Mouse (Mus musculus): ENCODE results near the gene Ggt5.
"Not testable (repeated sequence)": the region's sequence is repeated elsewhere in the genome, so short reads cannot be mapped to it uniquely, and the experiment has no call there.

The Ggt5 gene

DNA sequence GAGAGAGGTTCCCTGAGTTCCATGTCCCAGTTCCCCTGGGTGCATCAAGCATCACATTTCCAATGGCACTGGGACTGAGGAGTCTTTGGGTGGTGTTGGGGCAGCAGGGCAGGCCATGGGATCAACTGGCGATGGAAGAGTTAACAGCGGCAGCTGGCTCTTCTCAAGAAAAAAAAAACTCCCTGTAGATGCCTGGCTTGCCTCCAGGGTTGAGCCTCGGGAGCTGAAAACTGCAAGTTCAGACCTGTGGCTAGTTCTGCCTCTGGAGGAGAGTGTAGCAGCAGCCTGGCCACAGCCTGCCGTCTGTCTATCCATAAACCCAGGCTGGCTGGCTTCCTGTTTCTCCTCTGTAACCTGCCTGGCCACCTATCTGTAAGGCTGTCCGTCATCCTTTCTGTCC lies at the start of gene Ggt5:
Ggt5 (plus strand) TSS at position 212 of the 400 bp plus-strand sequence.
- CTCF ChIA-PET = interaction anchor here (1.0 kb wide), 1 partner anchor 47 kb away, joined by 3 read pairs; no protein-coding TSS in a partner anchor

DNA sequence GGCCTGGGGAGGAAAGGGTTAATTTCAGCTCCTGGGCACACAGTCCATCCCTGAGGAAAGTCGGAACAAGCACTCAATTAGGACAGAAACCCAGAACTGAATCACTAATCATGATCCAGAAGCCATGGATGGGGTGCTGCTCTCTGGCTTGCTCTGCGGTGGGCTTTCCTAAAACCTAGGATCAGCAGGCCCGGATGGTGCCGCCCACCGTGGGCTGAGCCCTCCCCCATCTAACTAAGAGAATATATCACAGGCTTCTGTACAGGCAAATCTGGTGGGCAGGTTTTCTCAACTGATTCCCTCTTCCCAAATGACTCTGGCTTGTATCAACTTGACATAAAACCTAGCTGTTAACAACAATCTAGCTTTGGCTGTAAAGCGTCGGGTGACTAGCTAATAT lies 41.2 kb upstream of the Ggt5 start:
- CTCF ChIA-PET = no interaction called here

DNA sequence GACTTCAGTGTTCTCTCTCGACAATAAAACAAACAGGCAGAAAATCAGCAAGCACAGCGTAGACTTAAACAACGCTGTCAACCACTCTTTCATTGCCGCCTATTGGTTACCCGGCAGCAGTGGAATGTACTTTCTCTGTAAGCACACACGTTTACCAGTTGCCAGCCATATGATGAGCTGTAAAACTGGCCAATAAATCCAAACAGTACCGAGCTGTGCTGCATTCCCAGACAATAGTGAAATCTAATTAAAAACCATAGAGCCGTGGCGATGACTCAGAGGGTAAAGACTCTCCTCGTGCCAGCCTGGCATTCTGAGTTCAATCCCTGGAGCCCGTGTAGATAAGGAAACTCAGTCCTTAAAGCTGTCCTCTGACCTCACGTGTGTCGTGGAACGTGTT lies 40.7 kb upstream of the Ggt5 start:
- CTCF ChIA-PET = no interaction called here

DNA sequence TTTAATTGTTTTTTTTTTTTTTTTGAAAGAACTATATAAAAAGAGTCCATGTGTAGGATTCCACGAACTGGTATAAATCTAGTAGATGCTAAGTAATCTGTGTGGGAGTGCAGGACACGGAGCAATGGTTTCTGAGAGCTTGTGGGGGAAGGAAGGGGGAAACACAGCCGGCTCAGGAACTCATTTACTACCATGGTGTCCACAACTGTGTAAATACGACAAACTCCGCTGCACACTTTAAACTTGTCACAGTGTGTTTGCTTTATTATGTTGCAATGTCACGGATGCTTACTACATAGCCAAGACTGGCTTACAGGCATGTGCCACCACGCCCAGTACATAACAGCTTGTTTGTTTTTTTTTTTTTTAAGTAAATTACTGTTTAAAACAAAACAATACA lies 39.3 kb upstream of the Ggt5 start:
- CTCF ChIA-PET = no interaction called here

DNA sequence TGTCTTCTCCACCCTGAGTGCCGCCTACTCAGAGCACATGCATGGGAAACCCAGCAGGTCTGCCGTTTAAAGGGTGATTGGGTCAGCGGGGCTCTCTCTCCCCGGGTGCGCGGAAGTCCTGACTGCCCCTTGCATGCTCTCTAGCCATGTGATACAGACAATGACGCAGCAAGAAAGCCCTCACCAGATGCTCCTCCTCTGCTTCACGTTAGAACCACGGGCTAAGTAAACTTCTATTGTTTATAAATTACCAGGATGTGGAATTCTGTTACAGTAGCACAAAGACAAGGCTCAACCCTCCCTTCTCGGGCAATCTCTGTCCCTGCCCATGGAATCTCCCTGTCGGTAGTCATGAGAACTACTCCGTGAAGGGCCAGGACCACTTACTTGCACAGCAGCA lies 38.0 kb upstream of the Ggt5 start:
- CTCF ChIA-PET = no interaction called here

DNA sequence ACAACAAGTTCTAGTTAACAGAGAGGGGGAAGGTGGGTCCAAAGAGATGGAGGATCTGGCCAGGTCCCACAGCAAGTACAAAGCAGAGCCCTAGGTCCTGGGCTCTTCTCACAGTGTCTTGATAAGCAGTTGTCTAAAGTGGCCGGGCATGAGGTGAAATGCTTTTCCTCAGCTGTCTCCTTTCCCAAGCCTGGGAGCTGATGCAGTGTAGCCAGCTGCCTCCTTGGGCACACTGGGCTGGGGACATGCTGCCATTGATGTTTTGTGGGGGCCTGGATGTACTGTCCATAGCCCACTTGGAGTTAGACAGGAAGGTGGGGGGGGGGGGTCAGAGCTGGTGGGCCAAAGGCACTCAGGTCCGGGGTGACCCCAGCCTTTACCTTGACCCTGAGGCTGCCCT lies 37.0 kb upstream of the Ggt5 start:
- CTCF ChIA-PET = no interaction called here

DNA sequence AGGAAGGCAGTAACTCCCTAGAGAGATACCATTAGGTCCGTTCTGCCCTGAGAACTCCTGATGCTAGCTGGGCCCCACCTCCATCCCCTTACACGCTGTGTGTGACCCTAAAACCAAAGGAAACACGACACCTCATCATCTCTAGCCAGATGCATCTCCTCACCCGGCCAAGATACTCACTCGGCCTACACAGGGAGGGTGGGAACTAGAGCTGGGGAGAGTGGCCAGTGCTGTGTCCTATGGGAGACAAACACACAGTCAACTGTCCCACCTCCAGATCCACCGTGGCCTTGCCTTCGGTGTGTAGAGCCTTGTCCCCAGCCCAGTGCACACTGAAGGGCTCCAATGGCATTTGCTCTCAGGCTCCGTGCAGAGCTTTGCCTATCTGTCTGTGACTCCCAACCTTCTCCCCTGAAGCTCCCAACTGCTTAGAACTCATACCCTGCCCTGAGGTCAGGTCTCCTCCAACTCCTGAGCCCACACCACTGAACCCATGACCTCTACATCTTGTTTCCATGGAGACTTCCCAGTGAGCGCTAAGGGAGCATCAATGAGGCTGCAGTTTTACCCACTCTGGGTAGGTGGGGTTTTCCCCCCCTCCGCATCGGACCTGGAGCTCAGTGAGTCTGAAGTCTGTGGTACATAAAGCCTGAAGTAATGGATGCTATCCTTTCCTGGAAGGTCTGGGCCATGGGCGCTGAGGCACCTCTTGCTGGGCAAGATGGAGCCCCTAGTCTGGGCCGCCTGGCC lies 36.3 kb upstream of the Ggt5 start:
- CTCF ChIA-PET = no interaction called here

DNA sequence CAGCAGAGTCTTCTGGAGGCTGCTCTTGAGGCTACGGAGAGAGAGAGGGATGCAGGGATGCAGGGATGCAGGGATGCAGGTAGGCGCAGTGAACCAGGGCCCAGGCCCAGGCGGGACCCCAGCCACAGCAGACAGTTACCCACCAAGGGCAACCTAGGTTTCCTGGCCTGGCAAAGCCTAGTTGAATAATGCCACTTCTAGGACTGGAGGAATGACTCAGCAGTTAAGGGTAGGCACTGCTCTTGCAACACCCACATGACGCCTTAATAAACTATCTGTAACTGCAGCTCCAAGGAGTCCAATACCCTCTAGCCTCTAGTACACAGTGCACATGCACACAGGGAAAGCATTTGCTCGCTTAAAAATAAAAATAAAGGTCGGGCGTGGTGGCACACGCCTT lies 35.0 kb upstream of the Ggt5 start:
- CTCF ChIA-PET = no interaction called here

DNA sequence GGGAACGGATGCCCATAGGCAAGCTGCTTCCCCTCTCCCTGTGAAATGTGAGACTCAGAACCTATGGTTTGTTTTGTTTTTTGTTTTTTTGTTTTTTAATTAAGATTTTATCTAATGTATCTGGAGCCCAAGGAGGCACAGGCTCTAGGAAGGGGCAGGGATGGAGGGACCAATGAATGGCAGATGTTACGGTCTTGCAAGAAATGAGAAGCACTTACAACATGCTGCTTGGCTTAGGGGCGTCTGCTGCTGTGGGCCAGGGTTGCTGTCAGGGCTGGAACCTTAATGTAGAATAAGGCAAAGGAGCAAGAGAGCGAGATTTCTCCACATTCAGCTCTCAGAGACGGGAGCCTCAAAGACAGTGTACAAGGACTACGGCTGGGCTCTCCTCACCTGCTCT lies 33.6 kb upstream of the Ggt5 start:
- CTCF ChIA-PET = interaction anchor here (0.6 kb wide), 1 partner anchor 473 kb away, joined by 3 read pairs; no protein-coding TSS in a partner anchor

DNA sequence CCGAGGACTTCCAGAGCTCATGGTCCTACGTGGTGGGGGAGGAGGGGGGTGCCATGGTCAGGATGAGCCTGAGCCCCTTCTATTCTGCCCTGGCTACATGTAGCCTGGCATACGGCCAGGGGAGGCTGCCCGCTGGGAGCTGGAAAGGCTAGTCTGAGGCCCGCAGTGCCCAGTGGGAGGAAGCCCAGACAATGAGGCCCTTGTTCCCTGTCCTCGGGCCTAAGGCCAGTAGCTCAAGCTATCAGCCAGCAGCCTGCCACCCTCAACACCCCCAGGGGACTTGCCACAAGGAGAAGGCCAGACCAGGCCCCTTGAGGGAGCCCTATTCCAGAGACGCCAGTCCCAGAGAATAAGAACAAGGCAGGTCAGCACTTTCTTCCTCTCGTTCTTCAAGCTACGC lies 33.1 kb upstream of the Ggt5 start:
- CTCF ChIA-PET = interaction anchor here (0.6 kb wide), 1 partner anchor 473 kb away, joined by 3 read pairs; no protein-coding TSS in a partner anchor

DNA sequence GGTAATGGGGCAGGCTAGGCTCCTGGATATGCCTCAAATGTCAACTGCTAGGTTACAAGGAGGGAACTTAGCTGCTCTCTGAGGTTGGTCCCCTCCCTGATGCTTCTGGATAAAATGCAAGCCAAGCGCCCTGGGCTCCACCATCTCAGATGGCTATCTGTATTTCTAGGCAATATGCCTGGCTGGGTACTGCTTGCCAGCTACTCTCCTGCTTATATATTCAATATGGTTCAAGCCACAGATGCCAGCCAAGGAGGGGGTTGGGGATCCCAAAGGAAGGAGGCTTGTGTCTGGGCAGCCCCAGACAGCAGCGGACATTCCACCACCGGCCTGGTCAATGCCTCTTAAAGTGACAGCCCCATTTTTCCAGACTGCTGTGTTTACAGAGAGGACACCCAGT lies 30.6 kb upstream of the Ggt5 start:
- CTCF ChIA-PET = no interaction called here

DNA sequence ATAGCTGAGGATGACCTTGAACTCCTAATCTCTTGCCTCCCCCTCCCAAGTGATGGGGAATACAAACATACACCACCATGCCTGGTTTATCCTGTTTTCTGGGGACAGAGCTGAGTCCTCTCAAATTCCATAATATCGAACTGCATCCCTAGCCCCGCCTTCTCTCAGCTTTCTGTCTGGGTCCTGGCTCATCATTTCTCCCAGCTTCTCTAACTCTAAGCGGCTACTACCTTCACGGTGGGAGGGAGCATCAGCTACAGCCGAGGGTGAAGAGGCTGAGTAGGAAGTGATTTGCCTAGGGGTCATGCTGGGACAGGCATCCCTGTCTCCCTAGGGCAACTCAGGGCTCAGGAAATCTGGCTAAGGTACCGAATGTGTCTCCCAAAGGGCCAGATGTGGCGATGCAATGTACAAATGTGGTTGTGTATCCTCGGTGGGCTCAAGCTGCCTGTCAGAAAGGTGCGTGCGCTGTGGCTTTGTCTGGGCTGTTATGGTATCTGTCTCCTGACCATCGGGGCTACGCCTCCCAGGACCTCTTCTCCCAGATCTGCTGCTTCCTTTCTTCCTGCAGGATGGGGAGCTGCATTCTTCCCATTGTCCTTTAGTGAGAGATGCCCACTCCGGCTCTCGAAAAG lies 30.0 kb upstream of the Ggt5 start:
- CTCF ChIA-PET = no interaction called here

DNA sequence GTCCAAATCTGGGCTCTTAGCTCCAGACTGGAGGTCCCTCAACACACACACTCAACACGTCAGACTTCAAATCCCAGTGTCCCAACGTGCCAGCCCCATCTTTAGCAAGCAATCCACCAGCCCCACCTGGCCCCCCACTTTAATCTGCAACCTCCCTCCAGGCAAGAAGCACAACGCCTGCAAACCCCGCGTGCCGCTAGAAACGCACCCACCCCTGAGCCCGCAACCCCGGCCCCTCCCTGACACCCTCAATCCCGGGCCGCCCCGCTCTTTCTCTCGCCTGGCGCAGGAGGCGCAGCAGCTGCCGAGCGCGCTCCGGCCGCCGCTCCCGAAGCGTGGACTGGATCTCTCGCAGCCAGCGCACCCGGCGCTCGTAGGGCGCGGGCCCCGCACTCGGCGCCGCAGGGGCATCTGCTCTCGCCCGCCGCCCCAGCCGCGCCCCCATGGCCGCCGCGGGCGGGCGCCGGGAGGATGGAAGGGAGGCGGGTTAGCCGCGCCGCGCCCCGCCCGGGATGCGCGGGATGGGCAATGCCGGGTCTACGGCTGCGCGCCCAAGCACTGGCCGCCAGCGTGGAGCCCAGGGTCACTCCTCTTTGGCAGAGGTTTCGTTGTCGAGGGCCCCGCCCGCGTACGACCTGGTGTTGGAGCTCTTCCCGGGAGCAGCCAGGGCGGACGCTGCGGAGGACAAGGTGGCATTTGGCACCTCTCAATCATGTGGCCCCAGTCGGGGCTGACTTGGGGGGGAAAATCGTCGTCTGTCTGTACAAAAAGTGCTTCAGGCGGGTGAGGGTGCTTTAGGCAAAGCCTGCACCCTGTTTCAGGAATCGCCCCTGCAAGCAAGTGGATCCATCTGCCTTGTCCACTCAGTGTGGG lies 29.2 kb upstream of the Ggt5 start, which contains the start of gene Lrrc75b:
Lrrc75b (minus strand) TSS at position 655 of the 873 bp plus-strand sequence.
- CTCF ChIA-PET = no interaction called here

DNA sequence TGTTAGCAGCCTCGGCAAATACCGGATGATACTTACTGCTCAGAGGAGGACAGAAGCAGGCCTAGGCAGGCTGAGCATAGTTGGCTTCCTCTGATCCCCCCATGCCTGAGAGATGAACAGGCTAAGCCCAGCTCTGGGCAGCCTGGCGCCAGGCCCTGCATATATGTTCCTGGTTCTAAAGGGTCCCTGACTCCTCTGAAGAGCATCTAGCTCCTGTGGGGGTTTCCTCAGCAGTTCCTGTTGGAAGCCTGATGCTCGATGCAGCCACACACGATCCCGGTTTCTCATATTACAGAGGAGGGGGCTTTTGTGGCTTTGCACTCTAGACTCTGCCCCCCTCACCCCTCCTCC lies 28.6 kb upstream of the Ggt5 start:
- CTCF ChIA-PET = no interaction called here

DNA sequence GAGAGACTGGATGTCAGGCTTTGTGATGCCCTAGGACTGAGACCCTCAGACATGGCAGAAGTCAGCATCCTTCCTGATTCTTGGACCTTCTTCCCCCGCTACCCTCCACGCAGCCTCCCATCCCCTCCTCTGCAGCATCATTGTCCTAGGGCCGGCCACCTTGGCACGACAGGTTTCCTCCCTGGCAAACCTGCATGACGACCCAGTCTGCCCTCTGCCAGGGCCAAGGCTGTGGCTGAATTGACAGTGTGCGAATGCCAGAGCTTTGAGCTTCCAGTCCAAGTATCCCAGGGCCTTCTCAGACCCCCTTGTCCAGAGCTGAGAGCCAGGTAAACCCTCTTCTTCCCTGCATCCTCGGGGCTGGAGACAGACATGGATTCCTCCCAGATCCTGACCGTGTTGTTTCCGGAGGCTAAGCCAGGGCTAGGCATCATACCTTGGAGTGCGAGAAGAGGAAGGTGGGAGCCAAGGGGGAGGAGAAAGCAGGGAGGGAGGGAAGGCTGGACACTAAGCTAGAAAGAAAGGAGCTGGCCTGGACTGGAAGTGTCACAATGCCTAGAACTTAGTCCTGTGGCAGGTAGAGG lies 28.0 kb upstream of the Ggt5 start, which contains the start of gene Ggt1:
Ggt1 (plus strand) TSS at position 534 of the 584 bp plus-strand sequence.
- CTCF ChIA-PET = no interaction called here

DNA sequence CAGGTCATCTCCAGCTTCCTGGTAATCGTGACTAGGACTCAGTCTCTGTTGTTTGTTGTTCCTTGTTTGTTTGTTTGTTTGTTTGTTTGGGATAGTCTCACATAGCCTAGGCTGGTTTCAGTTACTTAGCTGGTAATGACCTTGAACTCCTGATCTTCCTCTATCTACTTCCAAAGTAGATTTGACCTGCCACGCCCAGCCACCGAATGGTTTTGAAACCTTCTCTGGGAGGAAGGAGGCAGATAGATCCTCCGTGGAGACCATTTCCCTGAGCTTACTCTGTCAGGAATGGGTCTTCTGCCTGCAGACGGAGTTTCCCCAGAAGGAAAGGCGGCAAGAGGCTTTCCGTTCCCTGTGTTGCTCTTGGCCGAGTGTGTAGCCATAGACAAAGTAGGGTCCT lies 26.5 kb upstream of the Ggt5 start:
- CTCF ChIA-PET = no interaction called here

DNA sequence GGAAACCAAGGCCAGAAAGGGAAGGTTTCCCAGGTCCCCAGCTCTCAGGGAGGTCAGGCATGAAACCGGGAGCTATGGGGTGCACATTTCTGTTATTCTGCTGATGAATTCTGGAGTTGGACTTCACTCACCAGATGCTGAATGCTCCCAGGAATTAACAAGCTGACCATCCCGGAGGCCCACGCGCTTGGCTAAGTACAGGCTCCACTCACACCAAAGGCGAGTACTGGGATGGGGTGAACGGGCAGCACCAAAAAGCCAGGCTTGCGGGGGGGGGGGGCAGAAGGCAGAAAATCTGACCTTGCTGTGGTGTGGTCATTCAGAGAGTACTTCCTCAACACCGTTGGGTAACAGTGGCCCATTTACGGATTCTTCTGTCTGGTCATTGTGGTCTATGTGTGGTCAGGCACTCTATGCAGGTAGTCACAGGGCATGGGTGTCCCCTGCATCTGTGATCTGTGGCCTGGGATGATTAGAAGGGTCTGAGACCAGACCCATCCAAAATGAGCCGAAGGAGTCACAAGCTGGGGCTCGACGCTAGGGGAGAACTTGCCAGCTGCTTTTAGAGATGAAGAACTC lies 24.4 kb upstream of the Ggt5 start:
- CTCF ChIA-PET = interaction anchor here (0.6 kb wide), 1 partner anchor 42 kb away, joined by 3 read pairs; no protein-coding TSS in a partner anchor

DNA sequence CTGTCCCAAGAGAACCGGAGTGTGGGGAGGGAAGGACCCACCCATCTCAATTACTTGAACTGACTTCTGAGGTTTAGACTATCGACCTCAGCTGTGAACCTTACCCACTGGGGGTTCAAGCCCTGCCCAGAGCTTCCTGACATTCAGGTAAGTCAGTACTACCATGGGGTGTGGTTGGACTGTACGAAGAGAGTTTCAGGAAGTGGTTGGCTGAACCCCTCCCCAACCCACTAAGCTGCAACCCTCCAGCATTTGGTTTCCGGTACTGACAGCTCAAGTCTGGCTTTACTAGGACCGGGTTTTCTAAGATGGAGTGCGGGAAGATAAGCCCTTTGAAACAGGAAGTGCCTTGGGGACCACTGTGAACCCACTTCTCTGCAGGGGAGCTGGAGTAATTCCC lies 23.7 kb upstream of the Ggt5 start:
- CTCF ChIA-PET = interaction anchor here (0.6 kb wide), 1 partner anchor 41 kb away, joined by 3 read pairs; no protein-coding TSS in a partner anchor

DNA sequence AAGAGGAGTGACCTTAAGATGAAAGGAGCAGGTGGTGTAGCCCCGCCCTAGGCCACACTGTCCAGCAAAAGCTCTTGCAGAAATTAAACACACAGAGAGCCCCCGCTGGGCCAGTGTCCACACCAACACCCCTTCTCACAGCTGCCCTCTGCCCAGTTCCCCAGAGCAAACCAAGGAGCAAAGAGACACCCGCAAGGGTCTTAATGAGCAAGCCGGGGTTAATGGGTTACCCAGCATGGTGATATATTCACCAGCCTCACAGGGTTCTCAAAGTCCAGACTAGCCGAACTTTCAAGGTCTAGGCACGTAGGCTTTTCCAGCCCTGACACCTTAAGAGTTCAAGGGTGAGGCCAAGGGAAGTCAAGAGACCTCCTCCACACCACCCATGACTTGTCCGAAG lies 23.2 kb upstream of the Ggt5 start:
- CTCF ChIA-PET = no interaction called here

DNA sequence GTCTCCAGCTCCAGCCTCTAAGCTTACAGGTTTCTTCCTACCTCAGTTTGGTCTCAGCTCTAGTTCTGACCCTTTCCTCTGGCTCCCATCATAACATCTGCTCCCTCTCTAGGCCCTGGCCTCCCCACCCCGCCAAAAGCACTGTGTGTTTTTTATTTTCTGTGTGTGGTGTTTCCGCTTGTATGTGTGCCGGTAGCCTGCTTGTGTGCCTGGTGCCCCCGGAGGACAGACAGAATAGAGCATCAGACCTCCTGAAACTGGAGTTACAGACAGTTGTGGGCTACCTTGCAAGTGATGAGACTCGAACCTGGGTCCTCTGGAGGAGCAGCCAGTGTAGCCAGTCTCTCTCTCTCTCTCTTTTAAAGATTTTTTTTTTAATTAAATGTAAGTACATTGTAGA lies 22.8 kb upstream of the Ggt5 start:
- CTCF ChIA-PET = no interaction called here

DNA sequence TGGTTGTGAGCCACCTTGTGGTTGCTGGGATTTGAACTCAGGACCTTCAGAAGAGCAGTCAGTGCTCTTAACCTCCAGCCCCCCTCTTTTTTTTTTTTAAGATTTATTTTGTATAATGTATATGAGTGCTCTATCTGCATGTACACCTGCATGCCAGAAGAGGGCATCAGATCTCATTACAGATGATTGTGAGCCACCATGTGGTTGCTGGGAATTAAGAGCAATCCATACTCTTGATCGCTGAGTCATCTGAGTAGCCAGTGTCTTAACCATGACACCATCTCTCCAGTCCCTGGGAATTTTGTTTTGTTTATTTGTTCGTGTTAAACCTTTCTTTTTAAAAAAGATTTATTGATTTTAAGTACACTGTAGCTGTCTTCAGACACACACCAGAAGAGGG lies 22.4 kb upstream of the Ggt5 start:
- CTCF ChIA-PET = not testable (repeated sequence)

DNA sequence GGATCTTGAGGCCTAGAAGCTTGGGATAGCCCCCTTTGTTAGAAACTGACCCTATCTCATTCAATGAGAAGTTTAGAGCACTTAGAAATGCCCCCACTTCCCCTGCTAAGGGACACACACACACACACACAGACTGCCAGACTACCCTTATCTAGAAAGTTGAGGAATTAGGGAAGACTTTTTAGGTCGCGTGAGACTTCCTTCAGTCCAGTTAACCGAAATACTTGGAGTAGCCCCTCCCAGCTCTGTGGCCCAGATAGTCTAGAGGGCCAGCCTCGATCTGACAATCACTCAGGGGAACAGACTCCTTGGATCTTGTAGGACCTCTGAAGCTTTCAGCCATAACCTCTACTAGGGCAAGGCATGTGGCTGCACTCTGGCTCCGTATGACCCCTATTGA lies 21.1 kb upstream of the Ggt5 start:
- CTCF ChIA-PET = interaction anchor here (0.7 kb wide), 1 partner anchor 10 kb away, joined by 3 read pairs; no protein-coding TSS in a partner anchor

Data from spleen, embryonic (tissue).